Mouse (Mus musculus): ENCODE results near the gene D13Ertd608e. TPM values are rescaled to one million over a fixed set of nuclear protein-coding genes. Genes with fewer than 3 reads are reported as not detected.

The D13Ertd608e gene
- total RNA-seq (2023) = not detected

GRCm38 (mm10) chr13:119835320-119836056 is at the start of gene D13Ertd608e:
Gene D13Ertd608e (plus strand): TSS chr13:119836006.

GRCm38 (mm10) chr13:119790761-119791579 is 44.8 kb upstream of the D13Ertd608e start, which contains the start of gene Zfp131:
Gene Zfp131 (minus strand): TSS chr13:119790889.

GRCm38 (mm10) chr13:119830116-119830515 is 5.7 kb upstream of the D13Ertd608e start, which contains the start of gene AF067063:
Gene AF067063 (minus strand): TSS chr13:119830216.

GRCm38 (mm10) chr13:119894685-119895084 is 58.9 kb downstream of the D13Ertd608e start, which contains the start of gene Tcstv1:
Gene Tcstv1 (minus strand): TSS chr13:119894785.

Other genes with a start within 250 kb of the D13Ertd608e start
- not detected for gene Ccl28, start 212.2 kb upstream of the D13Ertd608e start, total RNA-seq (2023)
- gene Hmgcs1, start 145.6 kb upstream of the D13Ertd608e start, total RNA-seq (2023) = 10 to 100 TPM; 18.8 to 21.2 TPM
- under 1 TPM; 0.42 to 0.75 TPM for gene Nim1k, start 80.1 kb upstream of the D13Ertd608e start, total RNA-seq (2023)
- gene Zfp131, start 45.1 kb upstream of the D13Ertd608e start, total RNA-seq (2023) = 10 to 100 TPM; 43.0 to 47.8 TPM
- gene AF067063, start 5.8 kb upstream of the D13Ertd608e start, total RNA-seq (2023) = not detected
- not detected for gene Tcstv1, start 58.8 kb downstream of the D13Ertd608e start, total RNA-seq (2023)
- not detected for gene Gm21761, start 93.3 kb downstream of the D13Ertd608e start, total RNA-seq (2023)
- not detected for gene B020031M17Rik, start 114.8 kb downstream of the D13Ertd608e start, total RNA-seq (2023)
- gene Gm36079, start 191.0 kb downstream of the D13Ertd608e start, total RNA-seq (2023) = 1 to 10 TPM; 3.7 to 8.5 TPM
- gene Gm21188, start 216.2 kb downstream of the D13Ertd608e start, total RNA-seq (2023) = 10 to 100 TPM; 62.1 TPM